Mouse (Mus musculus): ENCODE measurements around the gene Fgl2.

Gene Fgl2

DNA sequence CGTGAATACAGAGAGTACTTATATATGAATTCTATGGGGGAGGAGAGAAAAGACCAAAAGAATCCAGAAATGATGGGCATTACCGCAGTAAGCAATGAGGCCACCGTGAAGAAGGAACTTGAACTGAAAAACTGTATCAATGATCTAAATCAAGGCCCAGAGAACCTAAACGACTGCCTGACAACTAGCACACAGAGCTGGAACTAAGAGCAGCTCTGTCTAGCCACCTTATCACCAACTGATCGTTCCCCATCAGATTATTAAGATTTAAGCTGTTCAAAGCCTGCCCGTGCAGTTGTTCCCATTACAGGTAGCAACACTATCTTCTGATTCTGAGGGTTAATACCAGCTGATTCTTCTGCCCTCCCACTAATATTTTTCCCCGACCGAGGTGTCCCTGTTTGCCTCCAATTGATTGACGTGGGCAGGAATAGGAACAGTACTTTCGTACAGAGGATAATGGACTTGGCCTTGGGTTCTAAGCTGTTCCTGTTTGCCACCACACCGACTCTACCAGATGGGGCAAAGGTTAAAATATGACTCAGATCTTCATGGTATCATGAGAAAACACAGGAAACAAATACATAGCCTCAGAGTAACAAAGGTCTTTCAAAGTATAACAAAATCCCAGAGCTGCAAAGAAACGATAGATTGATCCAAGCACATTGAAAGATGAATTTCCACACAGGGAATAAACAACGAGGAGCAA lies 12.0 kb downstream of the Fgl2 start:
- DNase-seq (ENCODE audit: low spot score) = no peak

DNA sequence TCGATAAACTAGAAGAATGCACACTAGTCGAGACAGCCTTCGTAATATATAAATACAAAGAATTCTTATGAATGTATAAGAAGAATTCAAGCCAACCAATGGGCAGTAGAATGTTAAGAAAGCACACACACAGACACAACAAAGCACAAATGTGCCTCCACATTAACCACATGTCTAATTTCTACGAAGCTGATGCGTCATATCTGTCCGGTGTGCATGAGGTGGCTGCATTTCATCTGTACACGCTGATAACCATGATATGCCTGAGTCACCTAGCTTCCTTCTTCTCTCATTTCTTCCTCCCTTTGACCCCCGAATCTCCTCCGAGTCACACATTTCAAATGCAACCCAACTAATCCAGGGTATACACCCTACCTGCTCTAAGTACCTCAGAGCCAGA lies 12.5 kb downstream of the Fgl2 start:
- DNase-seq (ENCODE audit: low spot score) = no peak

DNA sequence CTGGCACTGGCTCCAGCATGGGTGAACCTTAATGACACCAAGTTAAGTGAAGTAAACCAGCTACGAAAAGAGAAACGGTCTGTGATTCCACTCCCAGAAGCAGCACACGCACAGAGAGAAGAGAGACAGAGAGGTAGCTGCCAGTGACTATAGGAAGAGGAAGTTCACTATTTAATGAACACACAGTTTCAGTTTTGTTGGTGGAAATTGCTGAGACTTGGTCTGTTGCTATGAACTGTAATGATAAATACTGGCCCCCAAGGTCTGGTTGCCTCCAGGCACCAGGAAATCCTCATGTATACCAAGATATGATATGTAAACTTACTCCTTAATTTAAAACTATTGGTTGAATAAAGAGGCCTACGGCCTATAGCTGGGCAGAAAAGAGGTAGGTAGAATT lies 14.0 kb downstream of the Fgl2 start:
- no peak for DNase-seq (ENCODE audit: low spot score)

GRCm38 (mm10) chr5:21387340-21387739 lies 14.9 kb downstream of the Fgl2 start:
- no peak for DNase-seq (ENCODE audit: low spot score)

- no peak for DNase-seq (ENCODE audit: low spot score)
Measured at GRCm38 (mm10) chr5:21388855-21389254, 16.4 kb downstream of the Fgl2 start.

- no peak for DNase-seq (ENCODE audit: low spot score)
Measured at GRCm38 (mm10) chr5:21391616-21392384, 19.4 kb downstream of the Fgl2 start.

DNA sequence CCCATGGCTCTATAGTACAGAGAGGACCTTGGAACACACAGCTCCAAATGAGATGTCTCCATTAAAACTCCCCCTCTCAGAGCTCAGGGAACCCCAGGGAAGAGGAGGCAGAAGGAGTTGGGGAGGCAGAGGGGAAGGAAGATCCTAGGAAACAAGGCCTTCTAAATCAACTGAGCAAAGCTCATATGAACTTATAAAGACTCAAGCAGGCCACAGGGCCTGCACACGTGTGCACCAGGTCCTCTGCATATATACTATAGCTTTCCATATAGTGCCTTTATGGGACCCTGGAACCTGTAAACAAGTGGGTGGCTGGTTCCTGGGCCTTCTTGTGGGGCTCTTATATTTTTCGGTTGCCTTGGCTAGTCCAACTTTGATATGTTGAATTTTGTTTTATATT lies 22.1 kb downstream of the Fgl2 start:
- no peak for DNase-seq (ENCODE audit: low spot score)

DNA sequence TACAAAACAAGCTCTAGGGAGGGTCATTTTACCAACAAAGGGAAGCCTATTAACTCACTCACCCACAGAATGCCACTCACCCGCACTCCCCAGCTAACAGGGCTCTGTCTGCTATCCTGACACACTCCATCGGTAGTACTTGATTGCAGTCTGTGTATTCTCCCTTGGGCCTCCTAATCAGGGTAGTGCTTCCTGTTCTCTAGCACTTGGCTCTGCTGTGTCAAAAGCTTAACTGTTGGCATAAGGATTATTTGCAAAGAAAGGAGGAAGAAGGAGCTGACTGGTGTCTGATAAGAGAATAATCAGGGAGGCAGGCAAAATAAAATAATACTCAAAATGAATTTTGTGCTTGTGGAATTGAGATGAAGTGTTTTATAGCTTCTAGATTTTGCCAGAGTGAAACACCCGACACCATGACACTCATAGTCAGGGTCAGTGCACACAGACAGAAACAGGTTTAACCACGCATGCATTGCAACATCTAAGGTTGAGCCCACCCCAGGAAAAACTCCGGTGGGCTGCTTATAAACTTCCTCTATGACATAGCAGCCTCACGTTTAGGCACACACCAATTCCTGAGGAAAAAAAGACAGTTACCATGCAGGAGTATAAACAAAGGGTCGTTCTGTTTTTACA lies 22.9 kb downstream of the Fgl2 start:
- DNase-seq (ENCODE audit: low spot score) = no peak

DNA sequence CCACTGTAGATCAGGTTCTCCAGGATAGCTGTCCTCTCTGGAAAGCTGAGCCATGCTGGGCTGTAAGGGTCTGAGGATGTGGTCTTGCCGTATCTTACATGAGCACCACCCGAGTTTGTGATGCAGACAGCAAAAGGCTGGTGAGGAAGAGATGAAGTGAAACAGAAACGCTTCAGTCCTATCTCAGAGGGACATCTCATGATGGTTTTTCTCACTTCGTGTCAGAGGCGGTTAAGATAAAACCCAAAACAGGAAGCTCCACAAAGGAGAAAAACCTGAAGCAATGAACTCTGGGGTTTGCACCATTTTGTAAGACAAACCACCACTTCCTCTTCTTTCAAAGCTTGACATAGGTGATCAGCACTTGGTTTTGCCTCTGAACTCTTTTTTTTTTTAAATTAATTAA lies 38.8 kb downstream of the Fgl2 start:
- DNase-seq (ENCODE audit: low spot score) = no peak

GRCm38 (mm10) chr5:21412056-21412455 lies 39.6 kb downstream of the Fgl2 start:
- DNase-seq (ENCODE audit: low spot score) = no peak

DNA sequence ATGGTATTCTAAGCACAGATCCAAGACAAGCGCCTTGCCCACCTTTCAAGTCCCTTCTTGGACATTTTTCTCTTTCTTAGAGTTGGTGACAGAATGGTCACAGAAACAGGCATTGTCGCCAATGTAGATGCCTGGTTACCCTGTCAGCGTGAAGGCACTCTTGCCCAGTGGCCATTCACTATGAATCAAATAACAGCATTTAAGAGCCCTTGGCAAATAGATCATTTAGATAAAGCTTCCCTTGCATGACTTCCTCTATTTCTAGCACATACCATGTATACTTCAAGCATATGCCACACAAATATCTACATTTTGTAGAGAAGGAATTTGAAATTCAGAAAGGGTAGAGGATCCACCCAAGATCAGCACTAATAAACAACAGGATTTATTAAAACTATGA lies 40.9 kb downstream of the Fgl2 start:
- no peak for DNase-seq (ENCODE audit: low spot score)

DNA sequence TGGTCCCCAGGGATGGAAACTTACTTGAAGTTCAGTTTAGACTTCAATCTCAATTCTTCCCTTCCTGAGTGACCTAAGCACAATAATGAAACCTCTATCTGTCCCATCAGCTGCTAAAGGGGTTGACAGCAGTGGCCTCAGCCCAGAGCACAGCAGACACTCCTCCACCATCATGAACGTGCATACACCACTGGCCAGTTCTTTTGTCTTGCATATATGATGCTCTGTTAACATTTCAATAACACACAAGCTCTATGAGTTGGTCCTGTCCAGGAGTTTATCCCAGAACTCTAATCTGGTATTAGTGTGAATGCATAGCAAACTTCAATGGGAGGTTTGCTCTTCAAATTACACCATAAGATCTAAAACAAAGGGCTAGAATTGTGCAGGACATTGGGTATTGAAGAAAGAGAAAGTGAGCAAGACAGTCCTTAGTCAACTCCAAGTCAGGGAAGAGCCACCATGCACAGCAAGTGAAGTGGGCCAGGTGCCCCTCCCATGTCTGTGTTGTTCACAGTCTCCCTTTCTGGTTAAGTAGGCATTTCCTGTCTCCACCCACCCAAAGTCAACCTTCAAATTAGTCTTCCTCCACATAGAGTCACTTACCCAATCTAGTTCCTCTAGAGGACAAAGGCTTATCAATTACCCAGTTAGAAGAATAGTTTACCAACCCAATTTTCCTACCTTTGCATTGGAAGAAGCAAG lies 41.8 kb downstream of the Fgl2 start:
- DNase-seq (ENCODE audit: low spot score) = no peak

GRCm38 (mm10) chr5:21418613-21419012 lies 46.2 kb downstream of the Fgl2 start:
- no peak for DNase-seq (ENCODE audit: low spot score)

- DNase-seq (ENCODE audit: low spot score) = no peak
Measured at GRCm38 (mm10) chr5:21420609-21421008, 48.2 kb downstream of the Fgl2 start.

- DNase-seq (ENCODE audit: low spot score) = peak; percentile 95
Measured at GRCm38 (mm10) chr5:21424614-21425602, 52.5 kb downstream of the Fgl2 start, which contains the start of the genes Ccdc146 and Fam185a. Ccdc146 (minus strand) TSS chr5:21424677. Fam185a (plus strand) TSS chr5:21424958.

DNA sequence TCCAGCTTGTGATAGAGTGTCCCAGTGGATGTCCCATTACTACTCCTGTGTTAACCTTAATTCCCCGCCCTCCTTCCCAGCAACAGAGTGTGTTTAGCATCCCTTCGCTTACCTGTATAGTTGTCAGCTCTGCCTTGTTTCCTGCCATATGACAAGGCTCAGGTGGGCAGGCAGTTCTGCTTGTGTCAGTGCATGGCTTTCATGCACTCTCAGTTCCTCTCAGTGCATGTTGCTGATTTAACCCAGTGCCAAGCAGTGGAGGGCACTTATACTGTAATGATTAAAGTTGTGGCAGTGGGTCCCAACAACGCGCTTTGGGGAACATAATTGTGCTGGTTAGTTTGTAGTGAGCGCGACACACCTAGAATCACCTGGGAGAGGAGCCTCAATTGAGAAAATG lies 54.2 kb downstream of the Fgl2 start:
- no peak for DNase-seq (ENCODE audit: low spot score)

Measured in left cerebral cortex, adult 11 months (tissue).